Mouse (Mus musculus) hindbrain, embryonic 11.5 days (tissue): ENCODE measurements around the gene Pml. TPM values are rescaled to one million over a fixed set of nuclear protein-coding genes. Genes with fewer than 3 reads are reported as not detected.
A peak's percentile ranks its signal among the peaks of the same experiment; 100 is the strongest.

Experiments
- ATAC-seq: fragments of 200-750 bp; cut with Nextera tagmentation; 2 replicates; pipeline ENCODE4 v1.8.0; 2017; ENCODE audit warnings: mild to moderate bottlenecking, moderate TSS enrichment, moderate library complexity; ENCODE audit not compliant: low FRiP score
- DNase-seq: peaks from one replicate; pipeline ENCODE4 v3.0.0-alpha.2; 2015; ENCODE audit warnings: low spot score
- H3K27ac ChIP-seq: fragments of 300-500 bp; sonication (generic); 2 replicates; pipeline ENCODE4 v1.5.1; 2014; ENCODE audit warnings: mild to moderate bottlenecking, low read depth, low read length
- H3K27me3 ChIP-seq: fragments of 300-500 bp; sonication (generic); 2 replicates; pipeline ENCODE4 v1.6.1; 2014; ENCODE audit warnings: mild to moderate bottlenecking, low read length, moderate library complexity, mixed read lengths; ENCODE audit not compliant: control insufficient read depth, insufficient read depth
- H3K36me3 ChIP-seq: fragments of 300-500 bp; sonication (generic); 2 replicates; pipeline ENCODE4 v1.6.1; 2014; ENCODE audit warnings: mild to moderate bottlenecking, low read length, moderate library complexity, mixed read lengths; ENCODE audit not compliant: control insufficient read depth, insufficient read depth
- H3K4me1 ChIP-seq: fragments of 300-500 bp; sonication (generic); replicated peaks from 2 replicates; pipeline ENCODE4 v1.6.1; 2014; ENCODE audit warnings: low read length, mixed read lengths; ENCODE audit not compliant: control insufficient read depth, insufficient read depth
- H3K4me2 ChIP-seq: fragments of 300-500 bp; sonication (generic); replicated peaks from 2 replicates; pipeline ENCODE4 v1.6.1; 2014; ENCODE audit warnings: mild to moderate bottlenecking, low read depth, low read length
- H3K4me3 ChIP-seq: fragments of 300-500 bp; sonication (generic); 2 replicates; pipeline ENCODE4 v1.5.1; 2014; ENCODE audit warnings: low read depth, low read length
- H3K9ac ChIP-seq: fragments of 300-500 bp; sonication (generic); 2 replicates; pipeline ENCODE4 v1.6.1; 2014; ENCODE audit warnings: low read depth, low read length
- H3K9me3 ChIP-seq: fragments of 300-500 bp; sonication (generic); 2 replicates; pipeline ENCODE4 v1.6.1; 2016; ENCODE audit warnings: low read length; ENCODE audit not compliant: control insufficient read depth
- WGBS: fragments of 180-500 bp; shearing (Covaris S2); extraction: QIAGEN DNeasy Blood & Tissue Kit; methylation state at CpG from one replicate; pipeline ENCODE4 v1.1.7; 2014; 5-methylcytosine and 5-hydroxymethylcytosine counted together
- polyA plus RNA-seq: library from polyadenylated mRNA; unstranded; fragments of >200 nt; fragmentation: Nextera tagmentation; extraction: Ambion mirVana; gene quantifications from 2 replicates; pipeline ENCODE4 v1.2.1, GENCODE M21; 2014

Gene Pml
- polyA plus RNA-seq, 1 experiment from 2014 or later: 8.3 TPM

DNA sequence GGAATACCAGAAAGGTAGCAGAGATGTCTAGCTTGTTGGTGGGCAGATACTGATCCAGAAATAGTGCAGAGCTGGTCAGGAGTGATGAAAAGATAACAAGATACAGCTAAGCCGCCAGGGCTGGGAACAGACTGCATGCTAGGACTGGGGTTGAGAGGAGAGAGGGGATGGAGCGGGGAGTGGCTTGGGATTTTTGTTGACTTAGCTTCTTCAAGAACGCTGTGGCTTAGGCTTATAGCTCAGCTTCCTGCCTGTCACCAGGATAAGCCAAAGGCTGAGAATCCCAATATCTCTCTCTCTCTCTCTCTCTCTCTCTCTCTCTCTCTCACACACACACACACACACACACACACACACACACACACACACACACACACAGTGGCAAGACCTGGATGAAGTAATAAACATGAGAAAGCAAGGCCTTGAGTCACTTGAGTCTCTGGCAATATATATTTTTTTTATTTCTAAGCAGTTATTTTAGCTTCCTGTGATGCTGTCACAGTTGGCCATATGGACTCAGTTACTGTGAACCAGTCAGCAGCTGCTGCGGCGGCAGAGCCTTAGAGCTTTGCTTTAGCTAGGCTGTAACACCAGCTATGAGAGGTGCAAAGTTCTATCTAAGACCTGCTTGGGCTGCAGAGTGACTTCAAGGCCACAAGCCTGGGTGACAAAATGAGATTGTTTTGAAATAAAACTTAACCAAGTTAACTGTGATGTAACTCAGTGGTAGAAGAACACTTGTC, 73.7 kb downstream of the Pml start:
- H3K4me2 ChIP-seq: no peak overlapping the region
- DNase-seq (no peak), ATAC-seq (no peak)
- H3K27ac ChIP-seq: no peak overlapping the region
- peaks cover 4% of the 10 kb centered on the region for H3K4me1 ChIP-seq
- H3K9ac ChIP-seq: no peak overlapping the region
- WGBS: 59% methylated on average over 5 of the region's 5 CpGs
- no peaks in the 10 kb centered on the region for H3K36me3 ChIP-seq
- no peaks in the 10 kb centered on the region for H3K9me3 ChIP-seq
- no peak overlapping the region for H3K4me3 ChIP-seq
- H3K27me3 ChIP-seq: no peaks in the 10 kb centered on the region

GRCm38 (mm10) chr9:58174818-58175251, 74.8 kb downstream of the Pml start:
- Histone ChIP-seq H3K27ac (0 out of 2 replicates have a peak overlapping the region, but pooled peaks have one; percentile 30), H3K36me3 (no peaks in the 10 kb centered on the region), H3K4me2 (no peak overlapping the region), H3K4me3 (no peak overlapping the region), H3K9me3 (no peaks in the 10 kb centered on the region), H3K9ac (no peak overlapping the region), H3K27me3 (no peaks in the 10 kb centered on the region), H3K4me1 (peaks cover 4% of the 10 kb centered on the region)
- WGBS: 24% methylated on average over 5 of the region's 5 CpGs
- no peak for DNase-seq
- ATAC-seq: no peak

DNA sequence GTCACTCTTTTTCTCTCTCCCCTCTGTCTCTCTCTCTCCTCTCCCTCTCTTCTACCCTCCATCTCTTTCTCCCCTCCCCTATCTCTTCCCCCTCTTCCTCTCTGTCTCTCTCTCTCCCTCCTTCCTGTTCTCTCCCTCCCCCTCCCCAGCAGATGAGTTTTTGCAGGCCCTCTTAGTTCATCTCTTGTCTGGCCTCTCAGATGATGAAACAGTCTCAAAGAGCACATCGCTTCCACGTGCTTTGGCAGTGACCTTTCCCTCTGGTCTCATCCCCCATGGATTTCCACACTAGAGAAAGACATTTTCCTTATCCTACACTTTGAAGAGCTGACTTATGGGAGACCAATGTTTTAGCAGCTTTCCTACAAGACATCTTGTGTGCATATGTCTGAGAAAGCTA, 76.7 kb downstream of the Pml start:
- Histone ChIP-seq H3K27me3 (no peaks in the 10 kb centered on the region), H3K27ac (no peak overlapping the region), H3K9me3 (no peaks in the 10 kb centered on the region), H3K4me3 (no peak overlapping the region), H3K4me2 (no peak overlapping the region), H3K4me1 (peaks cover 4% of the 10 kb centered on the region), H3K9ac (no peak overlapping the region), H3K36me3 (no peaks in the 10 kb centered on the region)
- WGBS: 60% methylated on average over 2 of the region's 2 CpGs
- DNase-seq: no peak
- ATAC-seq: no peak

- H3K27me3 ChIP-seq: no peaks in the 10 kb centered on the region
- no peak overlapping the region for H3K4me2 ChIP-seq
- no peak for DNase-seq
- H3K9ac ChIP-seq: no peak overlapping the region
- ATAC-seq: no peak
- no peaks in the 10 kb centered on the region for H3K36me3 ChIP-seq
- WGBS: 85% methylated on average over 6 of the region's 6 CpGs
- H3K4me1 ChIP-seq: no peaks in the 10 kb centered on the region; the same call in 1 of the 2 replicates
- no peak overlapping the region for H3K4me3 ChIP-seq
- no peak overlapping the region for H3K27ac ChIP-seq
- no peaks in the 10 kb centered on the region for H3K9me3 ChIP-seq
These were observed 80.2 kb downstream of the Pml start for GRCm38 (mm10) chr9:58169426-58169825.

DNA sequence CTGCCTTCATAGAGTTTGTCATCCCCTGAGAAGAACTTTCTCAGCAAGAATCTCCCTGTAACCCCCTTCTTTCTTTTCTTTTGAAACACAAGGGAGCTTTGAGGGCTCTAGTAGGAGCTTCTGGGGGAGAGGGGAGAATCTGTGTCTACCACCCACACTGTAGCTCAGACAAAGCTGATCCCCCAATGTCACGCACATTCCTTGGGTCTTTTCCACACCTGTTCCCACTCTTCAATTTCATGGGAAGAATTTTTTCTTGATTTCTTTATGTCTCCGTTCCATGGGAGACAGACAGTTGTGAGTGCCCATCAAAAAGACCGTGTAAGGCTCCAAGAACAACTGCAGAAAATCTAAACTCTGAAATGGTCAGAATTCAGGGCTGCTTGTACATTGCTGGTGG, 80.7 kb downstream of the Pml start:
- ATAC-seq (no peak), DNase-seq (no peak)
- Histone ChIP-seq H3K4me2 (no peak overlapping the region), H3K36me3 (no peaks in the 10 kb centered on the region), H3K27me3 (no peaks in the 10 kb centered on the region), H3K27ac (no peak overlapping the region), H3K9ac (no peak overlapping the region), H3K9me3 (no peaks in the 10 kb centered on the region), H3K4me3 (no peak overlapping the region), H3K4me1 (no peaks in the 10 kb centered on the region)
- WGBS: 66% methylated on average over 3 of the region's 3 CpGs

Other genes with a start within 250 kb of the Pml start
- not detected in 2 replicates for gene Cyp11a1, start 243.4 kb downstream of the Pml start, polyA plus RNA-seq
- gene Stra6, start 186.0 kb downstream of the Pml start, polyA plus RNA-seq: 8.2 and 12.7 TPM in 2 replicates
- 0.31 and 0.99 TPM in 2 replicates for gene Ccdc33, start 131.0 kb downstream of the Pml start, polyA plus RNA-seq
- gene Islr, start 45.5 kb downstream of the Pml start, polyA plus RNA-seq: 15.5 and 16.7 TPM in 2 replicates
- gene Islr2, start 45.5 kb downstream of the Pml start, polyA plus RNA-seq: 5.5 and 6.7 TPM in 2 replicates
- 31.2 and 35.7 TPM in 2 replicates for gene Stoml1, start 3.4 kb upstream of the Pml start, polyA plus RNA-seq
- 11.0 and 11.9 TPM in 2 replicates for gene Loxl1, start 63.4 kb upstream of the Pml start, polyA plus RNA-seq
- not detected in 2 replicates for gene Tbc1d21, start 120.7 kb upstream of the Pml start, polyA plus RNA-seq
- gene Insyn1, start 238.8 kb upstream of the Pml start, polyA plus RNA-seq: 2.3 and 2.6 TPM in 2 replicates